Mouse (Mus musculus) urinary bladder, postnatal 25 days (tissue): ENCODE data around the gene Medag.
A peak's percentile ranks its signal among the peaks of the same experiment; 100 is the strongest.

Experiments
- DNase-seq: peaks from one replicate; pipeline ENCODE4 v3.0.0; 2022; ENCODE audit warnings: low spot score

The Medag gene

DNA sequence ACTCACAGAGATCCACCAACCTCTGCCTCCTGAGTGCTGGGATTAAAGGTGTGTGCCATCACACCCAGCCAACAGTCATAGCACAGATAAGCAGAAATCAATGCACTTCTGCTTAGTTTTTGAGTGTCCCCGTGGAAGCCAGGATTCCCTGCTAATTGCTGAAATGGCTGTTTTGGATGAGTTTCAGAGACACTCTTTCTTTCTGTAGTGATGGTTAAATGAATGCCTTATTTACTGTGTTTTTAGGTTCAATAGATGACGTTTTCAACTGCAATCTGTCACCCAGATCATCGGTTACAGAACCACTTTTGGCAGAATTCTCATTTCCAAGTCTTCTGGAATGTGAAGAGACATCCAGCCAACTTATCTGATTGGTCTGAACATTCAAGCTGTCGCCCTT, 18.0 kb downstream of the Medag start:
- no peak for DNase-seq

DNA sequence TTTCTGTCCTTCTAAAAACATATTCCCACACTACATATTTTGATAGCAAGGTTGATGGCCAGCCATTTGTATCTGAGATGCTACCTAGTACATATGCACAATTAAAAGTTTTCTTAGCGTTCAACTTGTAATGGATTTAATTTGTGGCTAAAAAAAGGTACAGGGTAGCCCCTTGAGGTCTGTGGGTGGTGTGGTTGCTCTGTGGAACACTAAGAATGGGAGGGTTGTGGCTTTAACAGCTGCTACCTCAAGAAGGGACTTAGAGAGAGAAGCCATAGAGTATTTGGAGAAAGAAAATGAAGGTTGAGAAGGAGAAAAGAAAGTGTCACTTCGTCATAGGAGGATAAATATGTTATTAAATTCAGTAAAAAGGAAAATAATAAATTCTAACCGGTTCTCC, 19.4 kb downstream of the Medag start:
- DNase-seq, result no peak

DNA sequence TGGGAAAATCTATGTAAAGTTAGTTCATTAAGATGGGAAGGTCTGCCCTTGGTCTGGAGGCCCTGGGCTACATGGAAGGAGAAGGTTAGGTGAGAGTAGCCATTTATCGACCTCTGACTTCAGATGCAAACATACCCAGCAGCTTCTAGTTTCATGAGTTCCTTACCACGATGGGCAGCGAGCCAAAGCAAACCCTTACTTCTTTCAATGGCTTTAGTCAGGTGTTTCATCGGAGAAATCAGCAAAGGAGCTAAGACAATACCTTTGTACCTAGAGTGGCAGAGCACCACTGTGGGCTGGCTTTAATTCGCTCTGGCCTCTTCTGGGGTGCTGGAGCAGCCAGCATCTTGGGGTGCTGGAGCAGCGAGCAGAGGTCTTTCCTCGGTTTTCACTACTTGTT, 22.1 kb downstream of the Medag start:
- DNase-seq, result peak; percentile 63

DNA sequence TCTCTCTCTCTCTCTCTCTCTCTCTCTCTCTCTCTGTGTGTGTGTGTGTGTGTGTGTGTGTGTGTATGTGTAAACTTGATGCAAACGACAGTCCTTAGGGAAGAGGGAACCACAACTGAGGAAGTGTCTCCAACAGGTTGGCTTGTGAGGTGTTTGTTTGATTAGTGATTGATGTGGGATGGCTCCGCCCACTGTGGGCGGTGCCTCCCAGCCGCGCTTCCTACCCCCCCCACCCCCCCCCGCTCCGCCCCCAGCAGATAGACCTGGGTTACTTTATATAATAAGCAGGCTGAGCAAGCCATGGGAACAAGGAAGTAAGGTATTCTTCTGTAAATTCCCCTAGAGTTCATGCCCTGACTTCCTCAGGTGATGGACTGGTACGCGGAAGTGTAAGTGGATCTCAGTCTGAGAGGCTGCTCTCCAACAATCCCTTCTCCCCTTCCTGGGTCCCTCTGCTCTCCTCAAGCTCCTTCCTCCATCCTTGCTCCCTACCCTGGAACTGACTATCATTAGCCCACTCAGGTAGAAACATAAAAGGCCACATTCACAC, 22.7 kb downstream of the Medag start:
- DNase-seq, result no peak

DNA sequence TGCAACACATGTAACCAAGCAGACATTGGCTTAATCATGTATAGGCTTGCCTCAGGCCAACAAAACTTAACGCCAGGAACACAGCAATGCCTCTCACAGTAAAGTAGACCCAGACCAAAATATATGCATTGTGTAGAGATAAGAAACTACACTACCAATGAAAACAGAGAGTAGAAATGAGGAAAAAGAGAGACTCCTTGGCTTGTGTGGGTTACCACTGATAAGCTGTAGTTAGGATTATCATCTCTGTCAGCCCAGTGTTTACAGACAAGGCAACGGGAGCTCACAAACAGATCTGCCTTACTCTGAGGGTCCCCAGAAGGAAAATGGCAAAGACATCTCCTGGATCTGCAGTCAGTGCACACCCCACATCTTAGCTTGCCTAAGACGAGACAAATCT, 25.0 kb downstream of the Medag start:
- DNase-seq, result no peak

DNA sequence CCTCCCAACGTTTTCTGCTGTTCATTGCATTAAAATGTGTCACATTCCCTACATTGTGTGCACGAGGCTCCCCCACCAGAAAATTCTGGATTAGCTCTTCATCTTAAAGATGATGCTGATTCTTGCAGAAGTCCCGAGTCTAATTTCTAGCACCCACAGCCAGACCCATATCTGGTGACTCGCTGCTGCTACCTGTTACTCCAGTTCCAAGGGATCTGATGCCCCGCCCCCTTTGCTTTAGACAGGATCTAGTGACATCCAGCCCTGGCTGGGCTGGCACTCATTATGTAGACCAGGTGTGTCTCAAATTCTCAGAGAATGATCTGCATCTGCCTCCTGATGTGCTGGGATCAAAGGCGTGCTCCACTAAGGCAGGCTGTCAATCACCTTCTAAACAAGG, 25.6 kb downstream of the Medag start:
- DNase-seq, result no peak

DNA sequence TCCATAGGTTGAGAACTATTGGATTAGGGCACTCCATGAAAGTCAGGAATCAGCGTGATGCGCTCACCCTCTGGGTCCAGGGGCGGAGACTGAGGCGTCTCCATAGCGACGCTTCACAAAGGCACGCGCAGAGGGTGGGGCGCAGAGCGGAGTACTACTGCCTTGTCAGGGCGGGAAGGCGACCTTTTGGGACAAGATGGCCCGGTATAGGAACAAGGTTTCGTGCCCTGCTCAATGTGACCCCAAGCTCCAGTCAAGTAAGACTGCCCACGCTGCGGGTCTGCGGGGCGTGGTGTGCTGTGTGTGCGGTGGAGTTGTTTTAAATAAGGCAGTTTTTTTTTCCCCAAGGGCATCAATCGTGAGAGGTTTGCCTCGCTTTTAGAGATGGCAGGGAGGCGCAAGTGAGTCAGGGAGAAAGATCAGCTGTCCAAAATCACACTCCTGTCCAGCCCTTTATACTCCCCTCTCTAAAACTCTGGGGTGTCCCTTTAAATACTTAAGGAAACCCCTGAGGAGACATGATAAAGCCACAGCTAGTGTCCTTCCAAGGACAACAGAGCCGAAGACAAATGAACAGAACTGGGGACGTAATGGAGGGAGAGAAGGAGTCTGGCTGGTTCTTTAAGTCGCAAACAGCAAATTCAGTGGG, 28.1 kb downstream of the Medag start, which contains the start of gene Tex26:
Tex26 (plus strand) TSS at position 130 of the 649 bp plus-strand sequence.
- peak; percentile 54 for DNase-seq

DNA sequence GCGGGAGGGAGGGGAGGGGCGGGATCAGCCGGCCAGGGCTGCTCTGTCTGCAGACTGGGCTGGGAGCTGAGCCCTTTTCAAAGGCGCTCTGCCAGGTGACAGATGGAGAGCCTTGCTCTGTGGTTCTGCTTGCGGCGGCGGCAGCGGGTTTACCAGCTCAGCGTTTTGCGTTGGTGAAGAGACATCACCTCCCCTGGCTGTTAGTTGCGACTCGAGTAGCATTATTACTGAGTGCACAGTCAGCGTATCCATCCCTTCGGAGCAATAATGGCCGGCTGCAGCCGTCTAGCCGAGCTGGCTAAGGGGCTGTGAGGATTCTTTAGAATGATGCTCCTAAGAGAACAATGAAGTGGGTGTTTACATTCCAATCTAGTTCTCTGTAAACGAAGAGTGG, 28.6 kb downstream of the Medag start:
- DNase-seq, result peak; percentile 32

DNA sequence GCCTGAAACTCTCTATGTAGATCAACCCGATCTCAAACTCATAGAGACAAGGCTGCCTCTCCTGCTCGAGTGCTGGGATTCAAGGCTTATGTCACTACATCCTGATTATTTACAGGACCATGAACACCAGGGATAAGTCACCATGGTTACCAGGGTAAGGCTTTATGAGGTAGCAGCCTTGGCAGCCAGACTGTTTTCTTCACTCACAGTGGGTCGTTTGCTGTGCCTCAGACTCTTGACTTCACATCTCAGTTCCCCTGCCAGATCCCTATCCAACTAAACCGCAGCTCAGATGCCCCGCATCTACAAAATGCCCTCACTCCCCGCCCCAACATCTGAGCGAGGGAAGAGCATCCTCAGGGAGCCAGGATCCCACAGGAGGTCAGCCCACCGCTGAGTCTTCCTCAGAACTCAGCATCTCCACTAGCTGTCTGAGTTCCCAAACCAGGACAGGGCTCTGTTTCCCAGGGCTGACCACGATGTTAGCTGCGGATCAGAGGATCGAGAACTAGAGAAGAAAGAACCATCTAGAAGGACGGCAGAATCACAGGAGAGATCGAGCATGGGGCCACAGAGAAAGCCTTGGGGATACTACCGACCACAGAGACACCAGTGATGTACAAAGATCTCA, 30.2 kb downstream of the Medag start:
- no peak for DNase-seq

DNA sequence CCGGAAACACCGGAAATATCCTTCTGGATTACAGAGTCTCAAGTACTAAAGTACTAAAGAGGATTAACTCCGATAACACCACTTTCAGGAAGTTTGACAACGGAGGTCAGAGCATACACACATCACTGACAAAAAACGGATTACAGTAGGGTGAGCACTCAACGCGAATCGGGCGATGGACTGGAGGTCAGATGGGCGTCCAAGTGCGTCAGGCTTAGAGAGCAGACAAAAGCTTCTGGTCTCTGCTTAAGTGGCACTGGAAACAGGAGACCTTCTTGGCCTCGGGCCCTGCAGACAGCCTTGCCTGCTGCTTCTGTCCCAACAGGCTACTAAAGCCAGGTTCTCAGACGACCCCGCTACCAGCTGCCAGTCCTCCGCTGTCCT, 30.7 kb downstream of the Medag start:
- no peak for DNase-seq

DNA sequence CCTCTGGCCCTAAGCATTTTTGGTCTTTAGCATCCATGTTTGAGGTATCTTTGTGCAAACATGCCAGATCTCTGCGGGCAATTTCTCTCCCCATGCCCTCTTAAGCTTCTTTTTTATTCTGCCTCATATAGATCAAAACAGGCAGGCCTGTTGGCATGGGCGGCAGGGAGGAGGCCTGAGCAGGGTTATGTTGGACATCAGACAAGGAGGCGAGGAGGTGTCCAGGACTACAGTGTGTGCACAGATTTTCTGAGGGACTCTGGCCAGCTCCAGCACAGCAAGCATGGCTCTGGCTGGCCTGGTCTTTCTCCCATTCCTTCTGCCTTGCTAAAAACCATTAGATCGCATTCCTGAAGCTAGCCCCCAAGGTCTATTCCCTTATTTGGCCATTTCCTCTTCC, 32.9 kb downstream of the Medag start:
- DNase-seq, result no peak

DNA sequence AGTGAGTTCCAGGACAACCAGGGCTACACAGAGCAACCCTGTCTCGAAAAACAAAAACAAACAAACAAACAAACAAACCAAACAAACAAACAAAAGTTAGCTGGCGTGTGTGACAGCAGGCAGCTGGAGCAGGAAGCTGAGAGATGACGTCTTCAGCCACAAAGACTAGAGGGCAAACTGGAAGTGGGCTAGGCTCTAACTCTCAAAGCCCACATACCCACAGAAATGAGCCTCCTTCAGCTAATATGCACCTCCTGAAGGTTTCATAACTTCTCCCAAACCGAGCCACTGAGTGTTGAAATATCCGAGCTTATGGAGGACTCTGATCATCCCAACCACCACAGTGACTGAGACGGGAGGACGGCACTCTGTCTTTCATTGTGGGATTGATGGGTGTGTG, 34.9 kb downstream of the Medag start:
- no peak for DNase-seq

DNA sequence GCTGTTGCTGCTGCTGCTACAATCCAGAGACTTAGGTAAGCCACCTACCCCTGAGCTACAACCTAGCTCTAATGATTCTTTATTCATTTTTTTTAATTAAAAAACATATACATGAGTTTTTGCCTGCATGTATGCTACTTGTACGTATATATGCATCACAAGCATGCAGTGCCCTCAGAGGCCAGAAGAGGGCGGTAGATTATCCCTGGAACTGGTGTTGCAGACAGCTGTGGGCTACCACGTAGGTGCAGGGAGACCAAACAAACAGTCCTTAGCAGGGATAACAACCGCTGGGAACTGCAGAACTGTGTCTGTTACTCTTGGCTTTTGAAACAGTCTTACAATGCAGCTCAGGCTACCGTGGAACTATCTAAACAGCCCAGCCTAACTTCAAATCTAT, 36.2 kb downstream of the Medag start:
- no peak for DNase-seq

DNA sequence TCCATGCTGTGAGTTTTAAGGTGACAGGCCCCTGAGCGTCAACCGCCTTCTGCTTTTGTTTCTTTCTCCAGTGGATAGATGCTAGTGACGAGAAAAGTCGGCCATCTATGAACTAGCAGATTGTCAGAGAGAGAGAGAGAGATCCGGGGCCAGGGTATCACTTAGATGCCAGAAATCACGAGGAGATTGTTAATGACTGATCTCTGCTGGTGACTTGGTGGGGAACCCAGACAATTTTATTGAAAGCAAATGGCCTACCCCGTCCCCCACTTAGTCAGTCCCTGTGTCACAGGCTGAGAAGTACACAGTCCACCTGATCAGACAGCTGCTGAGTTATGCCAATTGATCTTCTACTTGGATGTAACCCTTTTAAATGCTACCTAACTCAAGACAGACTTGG, 37.9 kb downstream of the Medag start:
- no peak for DNase-seq

DNA sequence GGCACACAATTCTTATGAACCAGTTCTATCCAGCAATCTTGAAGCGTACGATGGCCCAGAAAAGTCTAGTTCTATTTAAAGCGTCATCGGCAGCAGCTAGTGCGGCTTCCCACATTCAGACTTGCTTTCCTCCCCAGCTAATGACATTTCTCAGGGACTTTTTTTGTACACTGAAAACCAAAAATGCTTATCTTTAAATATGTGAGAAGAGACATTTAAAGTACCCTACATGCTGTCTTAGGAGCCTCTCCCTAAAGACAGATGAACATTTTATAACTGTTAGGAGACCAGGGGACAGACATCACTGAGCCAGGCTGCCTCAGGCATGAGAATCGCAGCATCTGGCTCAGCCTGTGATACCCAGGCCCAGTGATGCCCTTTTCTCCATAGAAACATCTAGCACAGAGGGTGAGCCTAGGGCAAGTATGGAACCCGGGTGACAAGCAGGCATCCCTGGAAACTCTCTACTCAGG, 39.7 kb downstream of the Medag start:
- DNase-seq, result no peak

DNA sequence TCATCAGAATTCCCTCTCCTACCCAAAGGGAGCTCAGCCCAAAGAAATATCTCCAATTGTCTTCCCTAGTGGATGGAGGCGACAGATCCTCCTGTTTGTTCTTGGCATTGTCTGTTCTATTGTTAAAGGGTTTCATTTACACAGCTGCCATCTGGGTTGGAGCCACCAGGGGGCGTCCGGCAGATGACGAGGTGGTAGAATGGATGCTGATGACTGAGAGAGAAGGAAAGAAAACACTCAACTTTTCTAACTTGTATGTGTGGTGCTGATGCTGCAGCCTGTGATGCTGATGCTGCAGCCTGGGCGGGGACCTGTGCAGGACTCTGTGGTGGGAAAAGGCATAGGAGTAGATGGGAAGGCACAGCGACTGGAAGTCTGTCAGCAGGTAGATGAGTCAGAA, 42.7 kb downstream of the Medag start:
- DNase-seq, result peak; percentile 72

DNA sequence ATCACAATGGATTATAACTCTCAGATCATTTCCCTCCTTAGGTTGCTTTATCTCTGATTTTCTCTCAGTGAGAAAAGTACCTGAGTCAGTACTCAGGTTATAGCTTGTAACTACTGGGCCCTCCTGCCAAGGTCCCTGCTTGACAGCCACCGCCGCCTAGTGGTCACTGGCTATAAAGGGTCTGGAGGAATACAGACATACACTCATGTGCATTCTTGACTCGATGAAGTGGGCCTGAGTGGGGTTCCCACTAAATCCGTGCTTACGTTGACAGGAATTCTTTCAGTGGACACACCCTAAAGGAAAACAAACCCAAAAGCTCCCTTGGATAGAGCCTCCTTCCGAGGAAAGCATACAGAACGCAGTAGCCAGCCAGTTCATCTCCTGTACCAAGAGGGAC, 45.0 kb downstream of the Medag start:
- DNase-seq, result no peak

DNA sequence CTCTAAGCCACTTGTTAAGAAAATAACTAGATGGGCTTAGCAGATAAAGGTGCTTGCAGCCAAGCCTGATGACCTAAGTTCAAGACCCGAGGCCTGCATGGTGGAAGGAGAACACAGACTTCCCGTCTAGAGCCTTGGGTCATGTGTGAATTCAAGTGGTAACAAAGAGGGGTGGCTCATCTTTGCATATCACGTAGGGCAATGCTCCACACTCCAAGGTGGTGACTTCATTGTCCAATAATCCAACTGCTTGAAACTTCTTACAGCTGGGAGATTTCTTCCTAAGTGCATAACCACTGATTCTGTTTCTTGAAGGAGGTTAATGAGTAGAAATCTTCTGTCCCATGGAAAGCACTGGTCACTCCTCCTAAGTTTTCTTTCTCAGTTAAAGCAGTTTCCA, 50.5 kb downstream of the Medag start:
- DNase-seq, result no peak

DNA sequence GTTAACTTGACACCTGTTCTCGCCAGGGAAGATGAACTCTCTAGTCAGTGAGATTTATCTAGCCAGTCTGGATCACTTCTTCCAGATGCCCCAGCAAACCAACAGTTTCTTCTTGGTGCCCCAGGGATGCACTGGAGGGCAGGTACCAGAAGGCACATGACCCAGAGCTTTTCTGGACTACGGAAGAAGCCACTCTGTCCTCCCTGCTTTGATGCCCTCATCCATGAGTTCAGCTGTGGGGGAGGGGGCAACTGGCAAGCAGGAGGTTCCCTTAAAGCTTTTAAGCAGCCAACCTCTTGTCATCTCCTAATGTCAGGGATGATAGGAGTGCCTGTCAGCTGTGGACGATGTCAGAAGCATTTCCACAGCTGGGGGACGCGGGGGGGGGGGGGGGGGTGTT, 53.8 kb downstream of the Medag start:
- DNase-seq, result no peak

DNA sequence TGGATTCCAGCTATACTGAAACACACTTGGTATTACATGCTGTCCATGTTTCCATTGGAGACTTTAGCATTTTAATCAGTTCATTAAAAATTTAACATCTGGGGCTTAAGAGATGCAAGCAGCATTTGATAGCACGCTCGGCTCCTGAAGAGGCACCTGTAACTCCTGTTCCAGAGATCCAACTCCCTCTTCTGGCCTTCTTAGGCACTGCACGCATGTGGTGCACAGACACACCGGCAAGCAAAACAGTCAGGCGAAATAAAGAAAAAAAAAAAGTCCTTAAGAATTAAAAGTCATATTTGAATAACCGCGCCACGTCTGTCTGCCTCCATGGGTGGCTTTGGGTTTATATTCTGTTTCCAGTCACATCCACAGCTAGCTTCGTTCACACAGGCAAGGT, 62.6 kb downstream of the Medag start:
- DNase-seq, result no peak

DNA sequence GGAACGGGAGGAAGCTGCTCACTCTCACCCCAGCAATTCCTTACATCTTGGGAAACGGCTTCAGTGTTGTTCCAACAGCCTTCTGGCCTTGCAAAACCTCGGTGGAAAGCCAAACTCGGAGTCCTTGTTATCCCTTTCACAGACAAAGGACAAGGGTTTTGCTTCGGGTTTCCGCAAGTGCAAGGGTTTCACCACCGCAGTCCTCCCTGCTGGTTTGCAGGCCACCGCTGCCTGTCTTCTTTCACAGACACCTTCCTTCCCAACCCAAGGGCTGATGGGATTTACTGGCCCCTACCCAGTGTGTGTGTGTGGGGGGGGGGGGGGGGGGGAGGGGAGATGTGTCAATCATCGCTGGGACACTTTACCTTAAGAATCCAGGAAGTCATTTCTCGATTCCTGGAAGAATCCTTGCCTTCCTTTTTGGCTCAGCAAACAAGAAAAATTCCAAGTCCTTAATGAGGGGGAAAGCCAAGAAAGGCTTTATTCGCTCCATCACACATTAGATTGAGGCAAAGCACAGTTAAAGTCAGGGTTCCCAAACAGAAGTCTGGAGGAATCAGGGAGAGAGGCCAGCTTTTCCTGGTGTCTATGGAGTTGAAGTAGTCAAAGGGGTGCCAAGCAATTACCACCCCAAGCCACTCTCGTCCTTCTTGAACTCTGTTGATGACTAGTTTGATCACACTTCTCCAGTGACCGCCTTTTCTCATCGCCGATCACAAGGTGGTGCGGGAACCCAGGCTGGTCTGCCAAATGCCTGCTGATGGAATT, 63.3 kb downstream of the Medag start:
- DNase-seq, result no peak
